Mouse (Mus musculus): ENCODE data around the gene Pfdn6.

- TF ChIP-seq CTCF (IDR thresholded peaks at IDR 0.05; ENCODE audit: control insufficient read depth, insufficient read depth, low read length) (no peak), POLR2A (IDR thresholded peaks at IDR 0.05; ENCODE audit: borderline replicate concordance, control insufficient read depth, low read depth, low read length) (no peak)
These were observed 3.1 kb downstream of the Pfdn6 start for GRCm38 (mm10) chr17:33936993-33937392.
